Mouse (Mus musculus) kidney, adult 2 months (tissue): ENCODE data around the gene Gas1. TPM values are rescaled to one million over a fixed set of nuclear protein-coding genes. Genes with fewer than 3 reads are reported as not detected.
A peak's percentile ranks its signal among the peaks of the same experiment; 100 is the strongest.

Experiments
- DNase-seq: peaks from one replicate; pipeline ENCODE4 v3.0.0; 2021
- H3K27ac ChIP-seq: fragments of 200-500 bp; 2 replicates; pipeline ENCODE4 v1.5.1; 2012; ENCODE audit warnings: low read depth, low read length, control low read depth, inconsistent platforms; ENCODE audit not compliant: insufficient read depth
- H3K27me3 ChIP-seq: fragments of 200-500 bp; replicated peaks from 2 replicates; pipeline ENCODE4 v1.6.1; 2012; ENCODE audit warnings: mild to moderate bottlenecking, moderate library complexity, low read length, inconsistent platforms; ENCODE audit not compliant: control insufficient read depth, insufficient read depth
- H3K36me3 ChIP-seq: fragments of 200-500 bp; 2 replicates; pipeline ENCODE4 v1.6.1; 2012; ENCODE audit warnings: mild to moderate bottlenecking, moderate library complexity, low read length, inconsistent platforms; ENCODE audit not compliant: control insufficient read depth, insufficient read depth
- H3K4me1 ChIP-seq: fragments of 200-500 bp; 2 replicates; pipeline ENCODE4 v1.6.1; 2011; ENCODE audit warnings: low read length; ENCODE audit not compliant: control insufficient read depth, insufficient read depth
- H3K4me3 ChIP-seq: fragments of 200-500 bp; 2 replicates; pipeline ENCODE4 v1.5.1; 2011; ENCODE audit warnings: mild to moderate bottlenecking, low read depth, low read length, control low read depth; ENCODE audit not compliant: insufficient read depth
- CTCF ChIP-seq: fragments of 200-500 bp; conservative IDR thresholded peaks from 2 replicates; pipeline ENCODE4 v1.5.1; 2011; ENCODE audit warnings: low read depth, mild to moderate bottlenecking, control low read depth, low read length, moderate library complexity, mixed read lengths; ENCODE audit not compliant: insufficient read depth, insufficient read length
- POLR2A ChIP-seq: fragments of 200-500 bp; IDR thresholded peaks from one replicate; pipeline ENCODE4 v1.6.1; 2011; ENCODE audit warnings: low read depth, low read length, control low read depth
- WGBS: fragments of 180-500 bp; shearing (Covaris S2); methylation state at CpG from one replicate; pipeline ENCODE4 v1.1.7; 2018; 5-methylcytosine and 5-hydroxymethylcytosine counted together
- polyA plus RNA-seq: library from polyadenylated mRNA; depleted of rRNA; stranded (reverse); fragments of >200 nt; gene quantifications from 2 replicates; pipeline ENCODE4 v1.2.3, GENCODE M21; 2012

Gas1 gene
- polyA plus RNA-seq, 1 experiment = 31.1 TPM

DNA sequence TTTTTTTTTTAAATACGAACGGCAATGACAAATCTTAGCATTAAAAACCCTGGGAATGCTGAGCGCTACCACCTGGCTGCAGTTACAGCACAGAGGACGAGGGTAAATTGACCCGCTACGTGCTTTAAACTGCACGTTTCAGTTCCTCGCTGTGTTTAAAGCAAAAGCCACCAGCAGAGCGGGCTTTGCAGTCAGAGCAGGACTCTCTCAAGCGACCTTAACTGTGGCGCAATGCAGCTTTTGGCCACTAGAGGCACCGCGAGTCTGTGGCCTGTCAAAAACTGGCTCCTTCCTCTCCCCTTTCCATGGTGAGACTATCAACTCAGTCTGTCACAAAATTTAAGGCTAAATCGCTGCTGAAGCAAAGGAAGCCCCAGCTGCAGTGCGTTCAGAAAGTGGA is 1.3 kb upstream of the Gas1 start:
- H3K36me3 ChIP-seq = no peaks in the 10 kb centered on the region
- peak overlapping the region; percentile 80 for H3K4me3 ChIP-seq
- peak overlapping the region; percentile 93; the same call in 1 of the 2 replicates for H3K27ac ChIP-seq
- under 1% methylated on average over 15 of the region's 15 CpGs for WGBS
- H3K27me3 ChIP-seq = no peaks in the 10 kb centered on the region
- H3K4me1 ChIP-seq = no peaks in the 10 kb centered on the region; the same call in 1 of the 2 replicates
- TF ChIP-seq CTCF (peak; percentile 98), POLR2A (no peak)
- peak; percentile 97 for DNase-seq

- DNase-seq = no peak
- TF ChIP-seq POLR2A = peak; percentile 7
- no peak for TF ChIP-seq CTCF
- Histone ChIP-seq H3K27ac (peak overlapping the region; percentile 93), H3K4me1 (peaks cover 4% of the 10 kb centered on the region), H3K27me3 (no peaks in the 10 kb centered on the region), H3K4me3 (peak overlapping the region; percentile 80), H3K36me3 (no peaks in the 10 kb centered on the region)
- WGBS = under 1% methylated on average over 13 of the region's 13 CpGs
Measured at GRCm38 (mm10) chr13:60177797-60178110, 589 bp upstream of the Gas1 start.

DNA sequence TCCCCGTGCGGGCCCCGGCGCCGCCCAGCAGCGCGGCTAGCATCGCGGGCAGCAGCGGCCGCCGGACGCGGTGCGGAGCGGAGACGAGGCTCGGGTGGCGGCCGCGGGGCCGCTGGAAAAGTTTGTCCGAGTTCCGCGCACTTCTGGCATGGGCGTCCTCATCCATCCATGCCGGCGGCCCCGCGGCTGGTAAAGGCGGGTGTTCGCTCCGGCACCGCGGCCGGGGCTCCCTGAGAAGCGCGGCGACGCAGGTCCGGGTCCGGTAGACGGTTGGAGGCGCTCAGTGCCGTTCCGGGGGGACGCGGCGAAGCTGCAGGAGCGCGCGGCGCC is 424 bp downstream of the Gas1 start:
- no peaks in the 10 kb centered on the region for H3K36me3 ChIP-seq
- TF ChIP-seq CTCF (no peak), POLR2A (no peak)
- H3K4me1 ChIP-seq = peaks cover 7% of the 10 kb centered on the region
- H3K4me3 ChIP-seq = peak overlapping the region; percentile 80
- under 1% methylated on average over 53 of the region's 53 CpGs for WGBS
- H3K27me3 ChIP-seq = no peaks in the 10 kb centered on the region
- peak overlapping the region; percentile 93 for H3K27ac ChIP-seq
- no peak for DNase-seq

- H3K4me1 ChIP-seq = peaks cover 7% of the 10 kb centered on the region
- DNase-seq = peak; percentile 75
- H3K4me3 ChIP-seq = peak overlapping the region; percentile 80
- H3K27me3 ChIP-seq = no peaks in the 10 kb centered on the region
- WGBS = under 1% methylated on average over 81 of the region's 82 CpGs
- peak overlapping the region; percentile 93 for H3K27ac ChIP-seq
- TF ChIP-seq CTCF (no peak), POLR2A (no peak)
- H3K36me3 ChIP-seq = no peaks in the 10 kb centered on the region
Measured at GRCm38 (mm10) chr13:60176136-60176775, 909 bp downstream of the Gas1 start.

DNA sequence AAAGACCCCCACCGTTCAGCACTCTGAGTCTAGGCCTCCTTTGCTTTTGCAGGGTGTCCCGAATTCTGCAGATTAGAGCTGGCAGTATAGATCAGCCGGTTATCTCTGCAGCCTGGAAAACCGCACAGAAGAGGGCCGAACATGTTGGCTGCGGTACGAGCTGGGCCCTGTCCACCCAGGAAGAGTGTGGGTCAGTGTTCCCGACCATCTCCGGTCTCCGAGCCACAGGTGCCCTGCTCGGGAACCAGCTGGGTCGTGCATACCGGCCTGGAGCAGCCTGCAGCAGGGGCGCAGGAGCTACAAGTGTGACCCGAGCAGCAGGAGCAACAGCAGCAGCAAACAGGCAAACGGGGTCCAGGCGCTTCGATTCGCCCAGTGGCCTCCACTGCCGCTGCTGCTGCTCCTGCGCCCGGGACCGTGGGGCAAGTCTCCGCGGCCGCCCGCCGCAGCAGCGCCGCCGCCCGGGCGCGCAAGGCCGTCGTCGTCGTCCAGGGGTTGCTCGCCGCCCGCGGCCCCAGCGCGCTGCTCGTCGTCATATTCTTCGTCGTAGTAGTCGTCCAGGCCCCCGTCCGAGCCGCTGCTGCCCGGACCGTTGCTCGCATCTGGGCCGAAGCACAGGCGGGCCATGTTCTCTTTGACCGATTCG is 1.6 kb downstream of the Gas1 start:
- TF ChIP-seq CTCF (0 out of 2 replicates have a peak, but pooled peaks have one; percentile 2), POLR2A (no peak)
- peak overlapping the region; percentile 93 for H3K27ac ChIP-seq
- WGBS = 1% methylated on average over 59 of the region's 59 CpGs

DNA sequence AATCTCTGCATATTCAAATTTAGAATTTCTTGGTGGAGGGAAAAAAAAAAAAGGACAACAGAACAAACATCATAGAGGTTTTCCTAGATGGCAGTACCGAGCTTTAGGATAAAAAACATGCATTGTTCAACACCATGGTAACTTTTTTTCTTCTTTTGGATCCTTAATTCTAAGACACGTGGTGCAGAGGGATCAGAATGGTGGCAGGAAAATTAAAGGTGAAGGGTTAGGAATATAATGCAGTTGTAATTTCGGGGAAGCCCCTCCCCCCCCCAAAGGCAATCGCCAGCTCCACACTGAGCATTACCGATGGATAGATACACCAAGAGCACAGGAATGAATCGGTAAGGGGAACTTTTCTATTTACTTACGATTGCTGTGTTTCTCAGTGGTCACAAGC is 2.2 kb downstream of the Gas1 start:
- H3K27me3 ChIP-seq = no peaks in the 10 kb centered on the region
- peaks cover 7% of the 10 kb centered on the region for H3K4me1 ChIP-seq
- H3K27ac ChIP-seq = peak overlapping the region; percentile 93
- 8% methylated on average over 7 of the region's 7 CpGs for WGBS
- H3K4me3 ChIP-seq = peak overlapping the region; percentile 80
- H3K36me3 ChIP-seq = no peaks in the 10 kb centered on the region
- TF ChIP-seq POLR2A = no peak
- TF ChIP-seq CTCF = no peak
- peak; percentile 27 for DNase-seq

More for the DNA sequence above, 1.6 kb downstream of the Gas1 start:
- DNase-seq = peak; percentile 73
- Histone ChIP-seq H3K4me3 (peak overlapping the region; percentile 80), H3K27me3 (no peaks in the 10 kb centered on the region), H3K36me3 (no peaks in the 10 kb centered on the region), H3K4me1 (peaks cover 7% of the 10 kb centered on the region)

GRCm38 (mm10) chr13:60173591-60174524 is 3.3 kb downstream of the Gas1 start:
- DNase-seq = peak; percentile 82
- Histone ChIP-seq H3K27me3 (no peaks in the 10 kb centered on the region), H3K27ac (peak overlapping the region; percentile 72; the same call in 1 of the 2 replicates), H3K36me3 (no peaks in the 10 kb centered on the region), H3K4me3 (peak overlapping the region; percentile 11; the same call in 1 of the 2 replicates), H3K4me1 (peaks cover 7% of the 10 kb centered on the region)
- TF ChIP-seq POLR2A = no peak
- TF ChIP-seq CTCF = no peak
- WGBS = 25% methylated on average over 12 of the region's 12 CpGs
